Mouse (Mus musculus) layer of hippocampus, postnatal 36 days (tissue): Measurements from ENCODE around the gene Cd6. TPM values are rescaled to one million over a fixed set of nuclear protein-coding genes. Genes with fewer than 3 reads are reported as not detected.

Source experiments
- DNase-seq, 2 experiments: peaks; one replicate each; pipeline ENCODE4 v3.0.0; 2022
- total RNA-seq, 2 experiments: library from RNA; stranded (reverse); gene quantifications; 2 replicates each; pipeline ENCODE4 v1.2.3; 2021

Gene Cd6
- total RNA-seq, 2 experiments from 2014 or later: 0.35 TPM; not detected in 1

DNA sequence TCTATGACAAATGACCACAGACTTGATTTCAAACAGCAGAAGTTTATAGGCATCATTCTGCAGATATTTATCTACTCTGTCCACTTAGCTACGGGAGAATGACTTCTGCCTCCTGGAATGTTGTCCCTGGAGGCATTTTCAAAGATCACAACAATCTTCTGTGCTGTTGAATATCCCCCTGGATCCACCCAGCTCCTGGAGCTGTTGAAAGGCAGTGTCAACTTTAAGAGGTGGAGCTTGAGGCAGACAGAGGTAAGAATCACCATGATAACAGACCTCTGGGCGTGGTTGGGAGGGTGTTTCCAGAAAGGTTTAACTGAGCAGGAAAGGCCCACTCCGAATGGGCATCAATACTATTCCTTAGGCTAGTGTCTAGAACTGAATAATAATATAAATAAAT lies 5.8 kb upstream of the Cd6 start:
- no peak for DNase-seq

DNA sequence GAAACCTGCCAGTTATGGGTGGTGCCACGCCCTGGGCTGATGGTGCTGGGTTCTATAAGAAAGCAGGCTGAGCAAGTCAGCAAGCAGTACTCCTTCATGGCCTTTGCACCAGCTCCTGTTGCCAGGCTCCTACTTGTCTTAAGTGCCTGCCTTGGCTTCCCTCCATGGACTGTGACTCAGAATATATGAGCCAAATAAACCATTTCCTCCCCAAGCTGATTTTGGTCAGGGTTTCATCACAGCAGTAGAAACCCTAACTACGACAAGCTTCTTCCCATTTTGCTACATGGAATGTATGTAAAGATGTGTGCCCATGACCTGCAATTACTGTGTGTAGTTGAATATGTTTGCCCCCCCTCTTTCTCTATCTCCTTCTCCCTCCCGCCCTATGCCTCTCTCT lies 3.8 kb upstream of the Cd6 start:
- no peak for DNase-seq

DNA sequence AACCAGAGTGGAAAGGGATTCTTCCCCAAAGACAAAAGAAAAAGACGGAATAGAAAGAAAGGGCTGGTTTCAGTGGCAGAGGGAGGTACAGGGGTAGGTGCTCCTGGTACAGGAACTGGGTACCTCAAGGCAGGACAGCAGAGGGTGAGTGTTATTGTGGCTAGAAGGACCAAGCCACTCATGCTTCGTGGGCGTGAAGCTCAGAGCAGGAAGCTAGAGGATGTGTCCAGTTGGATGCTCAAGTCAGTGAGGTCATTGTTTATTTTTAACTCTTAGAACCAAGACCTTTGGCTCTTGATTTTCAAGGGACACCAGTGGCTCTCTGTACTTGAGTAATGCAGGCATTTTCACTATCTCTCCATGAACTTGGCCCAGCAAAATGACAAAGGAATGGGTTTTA lies 2.2 kb upstream of the Cd6 start:
- no peak for DNase-seq

DNA sequence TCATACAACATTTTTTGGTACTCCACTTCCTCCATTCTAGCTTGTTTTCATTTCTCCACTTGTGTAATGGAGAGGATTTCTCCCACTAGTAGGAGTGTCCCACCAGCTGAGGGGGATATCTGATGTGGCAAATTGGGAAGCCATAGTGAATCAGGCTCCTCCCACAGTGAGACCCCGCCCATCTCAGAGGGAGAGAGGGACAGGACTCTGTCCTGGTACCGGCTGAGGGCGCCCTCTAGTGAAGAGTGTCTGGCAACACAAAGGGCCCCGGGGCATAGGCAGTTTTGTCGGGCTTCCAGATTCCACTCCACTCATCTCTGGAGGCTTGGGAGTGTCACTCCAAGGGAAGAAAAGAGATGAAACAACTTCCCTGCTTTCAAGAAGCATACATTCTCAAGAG lies 1.6 kb upstream of the Cd6 start:
- peak; percentile 16 to 22 for DNase-seq

DNA sequence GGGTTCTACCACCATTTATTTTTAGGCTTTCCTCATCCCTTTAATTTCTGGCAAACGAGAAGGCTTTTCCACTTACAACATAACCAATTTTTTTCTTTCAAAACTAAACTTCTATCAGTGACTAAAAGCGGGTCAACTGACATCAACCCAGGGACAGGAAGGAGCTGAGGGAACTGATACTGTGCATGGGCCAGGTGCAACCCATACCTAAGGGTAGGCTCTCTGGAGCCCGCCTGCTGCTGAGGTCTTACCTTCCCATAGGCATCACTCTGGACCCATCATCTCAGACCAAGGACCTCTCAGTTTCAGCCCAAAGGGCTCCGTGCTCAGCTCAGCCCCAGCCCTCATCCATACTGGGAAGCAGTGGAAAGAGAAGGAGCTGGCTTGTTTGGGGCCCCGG lies 1.5 kb downstream of the Cd6 start:
- no peak for DNase-seq

DNA sequence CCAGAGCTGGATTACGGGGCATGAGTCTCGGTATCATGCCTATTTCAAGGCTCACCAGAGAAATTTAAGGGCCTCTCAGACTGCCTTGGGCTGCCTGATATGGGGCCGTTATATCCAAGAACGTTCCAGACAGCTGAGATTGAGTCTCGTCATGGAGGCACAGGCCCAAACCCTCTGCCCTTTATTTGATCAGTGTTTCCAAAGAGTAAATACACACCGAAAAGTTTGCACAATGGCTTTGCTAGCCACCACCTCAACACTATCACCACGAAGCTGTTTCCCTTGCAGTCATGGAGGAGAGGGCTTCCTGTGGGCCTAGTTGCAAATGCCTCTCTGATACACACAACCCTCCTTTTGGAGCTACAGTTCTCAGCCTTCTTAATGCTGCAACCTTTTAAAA lies 5.8 kb downstream of the Cd6 start:
- DNase-seq: no peak

DNA sequence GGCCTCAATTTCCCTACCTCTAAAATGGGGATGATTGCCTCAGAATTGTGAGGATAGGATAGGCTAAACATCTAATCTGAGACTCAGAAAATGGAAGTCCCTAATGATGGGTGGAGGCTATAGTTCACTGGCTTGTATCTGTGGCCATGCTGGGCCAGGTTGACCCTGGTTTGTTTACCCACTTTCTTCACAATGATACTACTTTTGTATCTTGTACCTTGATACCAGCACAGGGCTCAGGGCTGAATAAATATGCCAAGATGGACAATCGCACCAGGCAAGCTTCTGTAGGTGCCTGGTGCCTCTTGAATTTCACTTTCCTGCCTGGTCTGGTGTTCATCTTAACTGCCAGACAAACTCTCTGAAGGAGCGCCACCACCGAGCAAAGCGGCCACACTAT lies 7.3 kb downstream of the Cd6 start:
- no peak for DNase-seq

DNA sequence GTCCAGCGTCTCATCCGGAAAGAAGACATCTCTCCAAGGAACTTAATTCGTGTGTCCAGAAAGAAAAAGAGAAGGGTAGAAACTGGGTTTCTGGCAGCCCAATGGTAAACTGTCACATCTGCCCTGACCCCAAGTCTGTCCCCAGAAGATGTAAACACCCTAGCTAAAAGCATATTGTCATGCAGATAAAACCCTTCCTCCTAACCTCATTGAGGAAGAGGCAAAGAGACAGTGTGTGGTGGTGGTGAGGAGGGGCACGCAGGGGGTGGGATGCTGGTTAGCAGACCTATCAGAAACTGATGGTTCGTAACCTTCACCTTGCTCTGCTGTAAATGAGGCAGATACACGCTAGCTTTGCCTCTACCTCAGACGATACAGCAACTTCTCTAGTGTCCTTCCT lies 8.5 kb downstream of the Cd6 start:
- no peak for DNase-seq

DNA sequence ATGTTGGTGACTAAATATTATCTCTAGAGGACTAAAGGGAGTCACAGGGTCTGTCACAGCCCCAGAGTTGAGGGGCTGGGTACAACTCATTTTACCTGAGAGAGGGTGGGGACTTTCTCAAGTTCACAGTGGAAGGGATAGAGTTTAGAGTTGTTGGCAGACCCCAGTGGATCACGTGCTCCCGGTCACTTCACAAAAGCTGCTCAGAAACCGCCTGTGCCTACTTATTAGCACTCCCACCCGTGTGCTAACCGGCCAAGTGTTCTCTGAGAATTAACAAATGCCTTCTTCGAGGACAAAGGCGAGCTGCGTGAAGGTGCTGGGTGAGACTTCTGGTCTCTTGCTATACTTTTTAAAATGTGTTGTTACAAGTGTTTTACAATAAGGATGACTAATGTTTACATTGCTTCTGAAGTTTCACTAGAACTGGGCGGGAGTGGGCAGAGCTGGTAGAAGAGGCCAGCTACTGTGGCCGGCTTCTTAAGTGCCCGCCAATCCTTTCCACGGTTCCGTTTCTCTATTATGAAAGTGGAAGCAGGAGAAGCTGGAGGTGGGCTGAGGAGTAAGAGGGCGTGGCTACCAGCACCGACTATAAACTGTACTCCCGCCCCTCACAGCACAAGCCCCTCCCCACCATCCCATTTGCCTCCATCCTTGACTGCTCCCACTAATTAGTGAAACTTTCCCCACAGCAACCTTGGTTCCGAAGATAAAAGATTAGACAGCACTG lies 11.5 kb downstream of the Cd6 start:
- DNase-seq: no peak

DNA sequence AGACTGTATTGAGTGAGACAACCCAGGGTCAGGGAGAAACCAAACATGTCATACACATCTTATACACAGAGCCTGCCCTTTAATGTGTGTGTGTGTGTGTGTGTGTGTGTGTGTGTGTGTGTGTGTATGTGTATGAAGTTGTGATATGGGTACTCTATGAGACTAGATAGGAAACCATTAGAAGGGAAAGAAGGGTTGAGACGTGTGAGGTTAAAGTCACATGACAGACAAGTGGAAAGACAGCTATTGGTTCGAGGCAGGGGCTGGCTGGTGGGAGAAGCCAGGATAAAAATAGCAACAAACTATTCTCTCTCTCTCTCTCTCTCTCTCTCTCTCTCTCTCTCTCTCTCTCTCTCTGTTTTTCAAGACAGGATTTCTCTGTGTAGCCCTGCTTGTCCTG lies 13.4 kb downstream of the Cd6 start:
- DNase-seq: no peak

DNA sequence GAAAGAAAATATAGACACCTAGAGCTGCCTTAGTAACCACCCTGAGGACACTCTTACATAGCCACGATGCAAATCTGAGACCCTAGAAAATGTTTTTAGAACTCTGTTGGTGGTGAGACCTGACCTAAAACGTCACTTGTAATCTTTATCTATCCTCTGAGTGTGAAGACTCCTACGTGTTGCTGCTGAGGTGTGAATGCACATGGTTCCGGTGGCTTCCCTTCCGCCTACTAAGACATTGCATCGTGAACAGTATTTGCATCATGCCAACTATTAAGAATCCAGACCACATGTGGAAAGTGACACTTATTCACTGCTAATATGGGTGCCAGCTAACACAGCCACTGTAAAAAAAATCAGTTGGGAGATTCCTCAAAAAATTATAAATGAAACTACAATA lies 14.0 kb downstream of the Cd6 start:
- DNase-seq: no peak

DNA sequence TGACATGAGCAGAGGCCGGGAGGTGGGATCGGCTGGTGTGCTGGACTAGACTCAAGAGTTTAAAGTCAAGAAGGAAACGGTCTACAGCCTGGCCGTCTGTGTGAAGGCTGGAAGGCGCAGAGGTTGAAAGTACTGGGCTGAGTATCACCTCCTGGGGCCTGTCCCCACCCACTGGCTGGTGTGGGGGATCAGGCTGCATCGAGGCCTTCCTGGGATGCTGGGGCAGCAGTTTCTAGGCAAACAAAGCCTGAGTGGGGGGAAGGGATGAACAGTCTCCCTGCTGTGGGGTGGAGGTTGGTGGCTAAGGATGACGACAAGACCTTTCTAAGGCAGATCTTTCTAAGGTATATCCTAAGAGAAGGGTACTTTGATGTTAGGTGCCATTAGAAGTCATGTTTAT lies 16.0 kb downstream of the Cd6 start:
- DNase-seq: no peak

DNA sequence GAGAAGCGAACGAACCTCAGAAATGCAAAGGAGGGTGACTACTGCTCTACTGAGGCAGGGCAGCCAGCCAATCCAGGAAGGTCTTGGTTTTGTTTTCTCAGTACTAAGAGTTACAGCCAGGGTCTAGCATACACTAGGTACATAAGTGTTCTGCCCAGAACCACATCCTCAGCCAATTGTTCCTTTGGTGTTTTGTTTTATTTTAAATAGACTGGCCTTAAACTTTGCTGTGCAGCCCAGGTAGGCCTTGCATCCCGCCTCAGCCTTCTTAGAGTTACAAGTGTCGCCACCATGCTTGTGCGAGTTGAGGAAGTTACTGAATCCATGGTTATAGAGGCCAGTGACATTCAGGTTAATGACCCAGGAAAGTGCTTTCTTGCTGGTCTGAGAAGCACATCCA lies 16.8 kb downstream of the Cd6 start:
- DNase-seq: no peak

DNA sequence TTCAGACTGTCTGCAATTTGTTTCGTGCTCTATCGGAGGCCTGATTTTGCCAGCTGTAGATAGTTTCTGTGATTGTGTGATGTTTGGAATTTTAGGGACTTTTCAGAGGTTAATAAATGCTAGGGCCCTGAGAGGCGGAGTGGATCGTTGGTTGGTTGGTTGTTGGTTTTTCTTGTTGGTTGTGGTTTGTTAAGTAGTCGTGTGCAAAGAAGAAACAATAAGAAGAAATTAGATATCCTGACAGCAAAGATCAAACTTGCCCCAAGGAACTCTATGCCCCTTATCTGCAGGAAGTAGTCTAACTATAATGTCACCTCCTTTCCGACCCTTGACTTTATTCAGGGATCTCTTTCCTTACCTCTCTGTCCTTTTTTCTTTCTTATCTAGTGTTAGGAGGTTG lies 18.4 kb downstream of the Cd6 start:
- no peak for DNase-seq

DNA sequence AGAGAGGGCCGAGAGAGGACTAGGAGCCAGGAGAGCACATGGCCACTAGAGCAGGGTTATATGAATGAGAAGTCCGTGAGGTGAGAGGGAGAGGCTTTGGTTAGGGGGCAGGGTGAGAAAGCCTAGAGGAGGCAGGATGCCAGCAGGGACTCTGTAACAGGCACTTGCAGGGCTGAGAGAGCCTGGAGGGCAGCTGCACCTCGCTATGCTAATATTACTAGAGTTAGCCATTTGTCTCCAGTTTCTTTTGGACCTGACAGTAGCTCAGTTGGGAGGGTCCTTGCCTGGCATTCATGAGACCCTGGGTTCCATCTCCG lies 19.7 kb downstream of the Cd6 start:
- DNase-seq: no peak

DNA sequence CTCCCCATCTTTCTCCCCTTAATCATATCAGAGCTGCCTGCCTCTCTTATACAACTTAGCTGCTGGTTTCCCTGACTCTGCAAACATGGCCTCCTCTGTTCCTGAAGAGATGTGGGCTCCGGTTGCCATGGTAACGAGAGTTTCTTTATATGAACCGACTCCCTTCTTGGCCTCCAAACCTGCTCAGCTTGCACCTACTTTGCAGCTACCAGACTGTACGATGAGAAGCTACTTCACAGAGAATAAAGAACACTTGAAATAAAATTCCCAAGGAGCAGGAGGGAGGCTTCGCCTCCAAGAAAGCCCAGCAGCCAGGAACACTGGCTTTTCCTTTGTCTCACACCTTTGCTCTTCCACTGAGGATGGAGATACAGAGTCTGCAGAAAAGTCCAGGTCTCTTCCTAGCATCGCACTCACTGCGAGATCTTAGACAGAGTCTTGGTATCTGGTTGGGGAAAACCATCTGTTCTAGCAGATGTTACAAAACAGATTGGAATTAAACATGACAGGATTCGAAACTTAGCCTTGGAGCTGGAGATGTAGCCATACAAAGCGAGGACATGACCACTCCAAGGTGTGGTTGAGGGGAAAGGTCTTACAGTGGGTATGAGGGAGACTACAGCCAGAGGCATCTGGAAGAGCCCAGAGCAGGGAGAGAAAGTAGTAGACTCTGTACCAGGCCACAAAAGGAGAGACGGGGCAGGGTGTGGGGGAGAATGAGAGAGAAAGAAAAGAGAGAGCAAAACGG lies 20.3 kb downstream of the Cd6 start:
- DNase-seq: peak; percentile 39 to 46

DNA sequence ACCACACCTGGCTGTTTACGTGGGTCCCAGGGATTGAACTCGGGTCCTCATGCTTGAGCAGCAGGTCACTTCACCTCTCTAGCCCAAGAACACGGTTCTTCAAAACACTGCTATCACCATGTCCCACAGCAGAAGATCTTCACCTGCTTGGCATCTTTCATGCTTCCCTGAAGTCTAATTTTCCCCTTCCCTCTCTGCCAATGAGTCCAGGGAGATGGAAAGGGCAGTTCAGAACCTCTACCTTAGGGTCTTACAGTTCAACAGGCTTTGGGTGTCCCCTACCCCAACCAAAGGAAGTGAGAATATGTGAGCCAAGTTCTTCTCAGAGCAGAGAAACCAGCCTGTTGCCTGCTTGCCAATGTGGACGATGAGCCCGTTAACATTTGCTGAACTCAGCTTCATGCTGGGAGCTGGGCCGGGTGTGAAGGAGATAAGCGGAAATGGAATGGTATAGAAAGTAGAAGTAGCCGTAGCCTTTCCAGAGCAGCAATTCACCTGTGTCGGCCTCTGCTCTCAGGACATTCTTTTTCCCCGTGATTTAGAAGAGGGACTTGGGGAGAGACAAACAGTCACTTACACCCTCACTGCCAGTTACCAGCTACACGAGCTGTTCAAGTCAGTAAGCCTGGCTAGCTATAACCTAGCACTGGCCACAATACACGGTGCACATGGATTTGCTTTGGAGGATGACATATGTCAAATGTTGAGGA lies 21.2 kb downstream of the Cd6 start:
- no peak for DNase-seq

DNA sequence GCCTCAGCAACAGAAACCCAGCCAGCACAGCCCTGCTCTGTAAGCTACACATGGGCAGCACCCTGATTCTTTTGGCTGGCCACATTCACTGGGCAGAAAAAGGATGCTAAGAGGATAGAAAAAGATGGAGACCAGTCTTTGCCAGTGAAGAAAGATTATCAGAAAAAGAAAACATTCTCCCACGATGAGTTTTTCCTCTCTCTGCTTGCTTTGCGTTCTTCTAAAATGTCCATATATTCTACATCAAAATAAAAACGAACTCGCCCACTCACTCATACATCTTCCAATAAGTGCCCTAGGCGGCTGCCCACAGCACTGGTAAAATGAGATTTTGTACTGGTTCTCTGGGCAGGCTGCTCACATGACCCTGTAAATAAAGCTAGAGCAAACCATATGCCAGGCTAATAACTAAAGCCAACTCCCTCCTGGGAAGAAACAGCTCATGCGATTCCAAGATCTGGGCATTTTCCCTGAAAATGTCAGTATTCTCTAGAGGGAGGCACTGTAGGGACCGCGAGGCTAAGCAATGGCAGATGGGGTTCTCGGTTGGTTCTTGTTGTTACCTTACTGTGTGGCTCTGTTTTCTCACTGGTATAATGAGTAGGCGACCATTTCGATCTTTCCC lies 24.1 kb downstream of the Cd6 start:
- no peak for DNase-seq

DNA sequence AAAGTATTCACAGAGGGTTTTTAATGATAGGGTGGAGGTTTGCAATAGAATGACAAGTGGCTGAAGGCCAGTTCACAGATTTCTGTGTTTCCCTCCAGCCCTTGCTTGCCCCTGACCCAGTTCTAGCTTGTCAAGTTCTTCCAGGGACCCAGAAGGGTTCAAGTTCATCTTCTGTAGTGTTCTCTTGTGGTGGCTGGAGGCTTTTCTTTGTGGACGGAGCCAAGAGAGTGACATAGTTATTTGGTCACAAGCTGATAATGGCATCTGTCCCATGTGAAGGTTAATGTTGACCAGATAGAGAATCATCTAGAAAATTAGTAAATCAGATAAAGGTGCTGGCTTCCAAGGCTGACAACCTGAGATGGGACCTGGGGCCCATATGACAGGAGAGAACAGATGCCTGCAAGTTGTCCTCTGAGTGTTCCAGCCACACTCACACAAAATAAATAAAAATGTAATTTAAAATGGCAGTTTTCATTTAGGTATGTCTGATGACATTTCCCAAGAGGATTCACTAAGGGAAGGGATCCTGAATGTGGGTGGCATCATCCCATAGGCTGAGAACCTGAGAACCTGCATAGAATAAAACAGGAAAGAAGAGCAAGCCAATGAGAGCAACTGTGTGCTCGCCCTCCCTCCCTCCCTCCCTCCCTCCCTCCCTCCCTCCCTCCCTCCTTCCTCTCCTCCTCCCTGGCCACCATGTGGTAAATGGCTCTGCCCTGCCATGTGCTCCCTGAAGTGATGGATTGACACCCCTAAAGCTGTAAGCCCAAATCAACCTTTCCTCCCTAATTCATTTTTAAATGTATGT lies 24.8 kb downstream of the Cd6 start:
- DNase-seq: no peak

DNA sequence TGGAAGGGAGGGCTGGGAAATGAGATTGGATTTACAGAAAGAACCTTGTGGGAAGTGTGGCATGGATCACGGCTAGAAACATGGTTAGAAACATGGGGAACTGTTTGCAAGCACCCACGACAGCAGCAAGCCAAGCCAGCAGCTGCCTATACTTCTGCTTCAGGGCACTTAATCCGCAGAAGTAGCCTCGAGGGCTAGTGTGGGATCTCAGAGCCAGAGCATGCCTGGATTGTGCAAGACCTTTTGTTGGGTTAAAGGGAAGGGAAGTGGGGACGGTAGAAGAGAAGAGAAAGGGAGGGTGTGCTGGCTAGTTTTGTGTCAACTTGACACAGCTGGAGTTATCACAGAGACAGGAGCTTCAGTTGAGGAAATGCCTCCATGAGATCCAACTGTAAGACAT lies 26.1 kb downstream of the Cd6 start:
- no peak for DNase-seq

DNA sequence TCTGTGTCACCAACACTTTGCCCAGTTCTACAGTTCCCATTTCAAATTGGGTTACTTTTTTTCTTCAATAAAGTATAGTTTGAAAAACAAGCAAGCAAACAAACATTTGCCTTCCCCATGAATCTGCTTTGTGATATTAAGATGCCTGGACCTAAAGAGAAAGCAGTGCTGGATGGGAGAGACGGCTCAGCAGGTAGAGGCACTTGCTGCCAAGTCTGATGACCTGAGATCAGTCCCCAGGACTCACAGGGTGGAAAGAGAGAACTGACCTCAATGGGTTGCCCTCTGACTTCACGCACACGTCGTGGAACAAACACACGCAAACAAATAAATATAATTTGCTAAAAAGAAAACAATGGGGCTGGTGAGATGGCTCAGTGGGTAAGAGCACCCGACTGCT lies 28.0 kb downstream of the Cd6 start:
- DNase-seq: no peak

DNA sequence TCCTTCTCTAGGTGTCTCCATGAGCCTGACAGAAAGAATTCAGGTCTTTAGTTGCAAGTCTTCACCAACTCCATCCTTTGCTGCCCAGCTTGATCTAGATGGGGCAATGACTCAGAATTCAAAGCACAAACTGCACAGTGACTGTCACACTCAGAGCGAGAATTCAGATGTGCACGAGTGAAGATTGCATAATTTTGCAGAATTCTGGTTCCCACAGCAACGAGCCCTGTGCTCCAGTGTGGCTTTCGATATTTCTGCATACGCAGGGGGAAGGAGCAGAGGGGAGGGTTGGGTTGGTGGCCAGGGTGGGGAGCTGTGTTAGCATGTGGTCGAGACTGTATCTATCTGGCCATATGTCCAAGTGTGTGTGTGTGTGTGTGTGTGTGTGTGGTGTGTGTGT lies 28.8 kb downstream of the Cd6 start:
- peak; percentile 60 to 65 for DNase-seq

DNA sequence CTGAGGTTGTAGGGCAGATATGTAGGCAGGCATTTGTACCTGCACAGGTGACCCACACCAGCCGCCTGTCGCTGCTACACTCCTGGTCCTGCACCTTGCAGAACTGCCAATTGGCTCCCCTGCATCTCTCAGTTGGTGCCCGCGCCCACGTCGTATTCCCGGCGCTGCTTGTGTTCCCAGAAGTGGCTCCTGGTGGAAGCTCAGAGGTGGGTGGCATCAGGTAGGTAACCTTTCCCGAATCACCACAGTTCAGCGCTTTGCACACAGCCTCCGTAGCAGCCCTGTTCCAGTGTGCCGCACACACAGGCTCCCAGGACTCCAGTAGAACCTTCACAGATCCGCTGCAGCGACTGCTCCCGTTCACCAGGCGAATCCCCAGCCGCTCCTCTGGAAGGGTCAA lies 30.7 kb downstream of the Cd6 start:
- no peak for DNase-seq
